Mouse (Mus musculus): Measurements from ENCODE around the gene Calu.

Calu gene

GRCm38 (mm10) chr6:29426331-29426730, 78.5 kb downstream of the Calu start:
- DNase-seq (ENCODE audit: low read depth, low spot score) = no peak
- Histone ChIP-seq H3K27me3 (ENCODE audit: control insufficient read depth, insufficient read depth, low read length, poor library complexity, severe bottlenecking) (no peaks in the 10 kb centered on the region), H3K36me3 (ENCODE audit: control insufficient read depth, insufficient read depth, low read length, poor library complexity, severe bottlenecking) (no peaks in the 10 kb centered on the region)
